Comparison of ENCODE assay signal across 16 mouse cellular contexts in the genomic region with DNA sequence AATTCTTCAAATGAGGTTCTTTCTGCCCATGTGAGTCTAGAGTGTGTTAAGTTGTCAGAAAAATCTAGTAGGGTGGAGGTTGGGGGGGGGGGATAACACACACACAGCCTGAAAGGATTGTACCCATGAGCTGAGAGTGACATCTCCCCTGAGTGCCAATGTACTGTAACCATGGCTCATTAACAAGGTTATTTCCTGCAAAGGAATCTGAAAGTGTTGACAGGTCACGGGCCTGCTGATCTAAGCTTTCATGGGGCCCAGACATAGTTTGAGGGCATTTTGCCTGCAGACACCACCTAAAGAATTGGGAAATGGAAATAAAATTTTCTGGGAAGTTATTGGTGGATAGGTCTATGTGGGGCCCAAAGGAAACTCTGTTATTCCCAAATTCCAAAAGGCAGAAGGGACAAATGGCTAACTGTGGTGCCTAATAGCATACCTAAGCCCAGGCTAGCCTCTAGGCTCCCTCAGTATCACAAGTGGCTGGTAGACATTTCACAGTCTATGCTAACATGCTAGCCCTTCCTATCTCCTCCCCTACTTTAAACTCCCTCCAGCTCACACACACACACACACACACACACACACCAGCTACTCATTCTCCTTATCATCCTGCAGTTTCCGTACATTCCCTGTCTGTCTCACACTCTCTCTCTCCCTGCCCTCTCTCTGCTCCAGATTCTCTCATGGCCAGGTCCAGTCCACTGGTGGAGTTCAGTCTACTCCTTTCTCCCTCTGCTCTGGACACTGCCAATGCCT.
DNase-seq lines count a peak whose midpoint lies in the region; ATAC-seq lines count a peak whose summit lies in the region.
"Had no signal": no experiment of that assay in that cellular context is flagged by ENCODE, and none has a peak within 500 bp of the region (broad histone marks: within the 10 kb centered on the region; RNA-seq: fewer than 3 reads in every experiment).

No protein-coding gene starts in this region.

- no peak overlapping the region for H3K9ac ChIP-seq in lung, embryonic 15.5 days
- no peak overlapping the region for H3K9ac ChIP-seq in embryonic facial prominence, embryonic 14.5 days (ENCODE audit: low read depth, low read length)
- no peak overlapping the region; the same call in 1 of the 2 replicates for H3K9ac ChIP-seq in heart, embryonic 16.5 days (ENCODE audit: low read length)
- H3K9ac ChIP-seq: embryonic facial prominence, embryonic 15.5 days; limb, embryonic 13.5 days had no signal

- no peak overlapping the region for H3K4me2 ChIP-seq in lung, embryonic 15.5 days
- no peak overlapping the region for H3K4me2 ChIP-seq in embryonic facial prominence, embryonic 14.5 days (ENCODE audit: low read depth, low read length)
- H3K4me2 ChIP-seq in heart, embryonic 16.5 days (ENCODE audit: low read depth, low read length), result no peak overlapping the region
- H3K4me2 ChIP-seq: embryonic facial prominence, embryonic 15.5 days; limb, embryonic 13.5 days had no signal

- no peaks in the 10 kb centered on the region for H3K27me3 ChIP-seq in lung, embryonic 15.5 days
- no peaks in the 10 kb centered on the region for H3K27me3 ChIP-seq in embryonic facial prominence, embryonic 14.5 days (replicated peaks; ENCODE audit: control insufficient read depth, insufficient read depth, low read length)
- H3K27me3 ChIP-seq in heart, embryonic 16.5 days (ENCODE audit: control insufficient read depth, insufficient read depth, low read length), result no peaks in the 10 kb centered on the region
- H3K27me3 ChIP-seq: embryonic facial prominence, embryonic 15.5 days; limb, embryonic 13.5 days had no signal

- 54% methylated on average over 2 of the region's 2 CpGs for WGBS in lung, embryonic 15.5 days
- WGBS in embryonic facial prominence, embryonic 14.5 days, result 66% methylated on average over 2 of the region's 2 CpGs
- 21% methylated on average over 2 of the region's 2 CpGs for WGBS in heart, embryonic 16.5 days

- intact Hi-C loops in heart, postnatal 36 days (cut with DNase I), result loop anchor here (5.0 kb wide), 1 partner anchor 62 kb away; no protein-coding TSS in a partner anchor

- ATAC-seq in lung, embryonic 15.5 days (ENCODE audit: borderline replicate concordance, extremely low read depth, low FRiP score, low TSS enrichment), result no peak
- ATAC-seq in embryonic facial prominence, embryonic 14.5 days (ENCODE audit: low read depth), result 0 out of 2 replicates have a peak, but pooled peaks have one; percentile 41
- ATAC-seq in heart, embryonic 16.5 days (replicated peaks; ENCODE audit: extremely low read depth, insufficient read depth, low FRiP score), result peak; percentile 64
- ATAC-seq: intestine, embryonic 16.5 days had no signal

- H3K4me1 ChIP-seq in lung, embryonic 15.5 days, result peaks cover 3% of the 10 kb centered on the region; the same call in 1 of the 2 replicates
- 0 out of 2 replicates have a peak, but pooled peaks cover 3% of the 10 kb centered on the region for H3K4me1 ChIP-seq in embryonic facial prominence, embryonic 14.5 days (ENCODE audit: control insufficient read depth, insufficient read depth, low read length)
- H3K4me1 ChIP-seq in heart, embryonic 16.5 days (ENCODE audit: control insufficient read depth, insufficient read depth, low read length), result peaks cover 58% of the 10 kb centered on the region
- H3K4me1 ChIP-seq: embryonic facial prominence, embryonic 15.5 days had no signal

- H3K4me3 ChIP-seq in lung, embryonic 15.5 days, result no peak overlapping the region
- H3K4me3 ChIP-seq in embryonic facial prominence, embryonic 14.5 days (ENCODE audit: low read depth, low read length), result no peak overlapping the region
- H3K4me3 ChIP-seq in heart, embryonic 16.5 days (ENCODE audit: low read length), result no peak overlapping the region
- H3K4me3 ChIP-seq: embryonic facial prominence, embryonic 15.5 days; limb, embryonic 13.5 days had no signal

- H3K36me3 ChIP-seq in lung, embryonic 15.5 days, result no peaks in the 10 kb centered on the region
- H3K36me3 ChIP-seq in embryonic facial prominence, embryonic 14.5 days (ENCODE audit: control insufficient read depth, insufficient read depth, low read length), result no peaks in the 10 kb centered on the region
- H3K36me3 ChIP-seq in heart, embryonic 16.5 days (ENCODE audit: control insufficient read depth, insufficient read depth), result no peaks in the 10 kb centered on the region
- H3K36me3 ChIP-seq: embryonic facial prominence, embryonic 15.5 days; limb, embryonic 13.5 days had no signal

- 0 out of 2 replicates have a peak overlapping the region, but pooled peaks have one; percentile 26 for H3K27ac ChIP-seq in lung, embryonic 15.5 days
- no peak overlapping the region for H3K27ac ChIP-seq in embryonic facial prominence, embryonic 14.5 days (replicated peaks; ENCODE audit: low read depth, low read length)
- H3K27ac ChIP-seq in heart, embryonic 16.5 days (ENCODE audit: low read length), result peak overlapping the region; percentile 81
- H3K27ac ChIP-seq: embryonic facial prominence, embryonic 15.5 days; limb, embryonic 13.5 days had no signal

- H3K9me3 ChIP-seq in lung, embryonic 15.5 days, result no peaks in the 10 kb centered on the region
- no peaks in the 10 kb centered on the region for H3K9me3 ChIP-seq in embryonic facial prominence, embryonic 14.5 days (ENCODE audit: control insufficient read depth, low read length)
- no peaks in the 10 kb centered on the region for H3K9me3 ChIP-seq in heart, embryonic 16.5 days (replicated peaks; ENCODE audit: control insufficient read depth, low read length)
- H3K9me3 ChIP-seq: embryonic facial prominence, embryonic 15.5 days; limb, embryonic 13.5 days had no signal

- DNase-seq in heart, adult 11 months, result peak; percentile 93
- no peak for DNase-seq in heart, postnatal 36 days
- no peak for DNase-seq in lung, postnatal 36 days
- no peak for DNase-seq in embryonic facial prominence, embryonic 14.5 days (ENCODE audit: low spot score)
- DNase-seq in layer of hippocampus, adult 11-12 months (ENCODE audit: low spot score), result no peak
- no peak for DNase-seq in embryo, embryonic 10.5 days (ENCODE audit: low spot score)
- DNase-seq: adrenal gland, adult 8-10 months; cerebellum, adult 9-11 months; kidney, postnatal 36 days; lung, adult 2 months; thymus, adult 18-20 months had no signal
